Mouse (Mus musculus) testis, postnatal 10 days (tissue): ENCODE results near the gene 4930505A04Rik.
A peak's percentile ranks its signal among the peaks of the same experiment; 100 is the strongest.
"Not testable (repeated sequence)": the region's sequence is repeated elsewhere in the genome, so short reads cannot be mapped to it uniquely, and the experiment has no call there.

Experiments
- DNase-seq: peaks from one replicate; pipeline ENCODE4 v3.0.0; 2021; ENCODE audit warnings: low spot score

Gene 4930505A04Rik

GRCm38 (mm10) chr11:30471751-30472593 lies at the start of gene 4930505A04Rik:
4930505A04Rik (minus strand) TSS chr11:30471827.
- peak; percentile 87 for DNase-seq

DNA sequence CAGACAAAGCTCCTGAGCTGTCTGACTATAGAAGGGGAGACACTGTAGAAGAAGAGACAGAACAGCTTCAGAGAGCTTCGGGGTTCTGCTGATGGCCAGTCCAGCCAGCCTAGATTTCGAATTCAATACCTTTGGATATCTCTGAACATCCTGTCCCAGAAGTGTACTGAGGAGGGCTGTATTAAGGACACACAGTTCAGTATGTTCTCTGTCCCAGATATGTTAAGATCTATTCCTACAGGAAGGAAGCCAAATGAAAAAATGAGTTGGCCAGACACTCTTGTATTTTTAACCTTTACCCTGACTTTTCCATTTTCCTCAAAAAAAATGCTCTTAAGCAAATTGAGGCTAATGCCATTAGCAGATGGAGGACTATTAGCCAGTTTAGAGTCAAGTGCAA lies 45.5 kb upstream of the 4930505A04Rik start:
- DNase-seq: no peak

DNA sequence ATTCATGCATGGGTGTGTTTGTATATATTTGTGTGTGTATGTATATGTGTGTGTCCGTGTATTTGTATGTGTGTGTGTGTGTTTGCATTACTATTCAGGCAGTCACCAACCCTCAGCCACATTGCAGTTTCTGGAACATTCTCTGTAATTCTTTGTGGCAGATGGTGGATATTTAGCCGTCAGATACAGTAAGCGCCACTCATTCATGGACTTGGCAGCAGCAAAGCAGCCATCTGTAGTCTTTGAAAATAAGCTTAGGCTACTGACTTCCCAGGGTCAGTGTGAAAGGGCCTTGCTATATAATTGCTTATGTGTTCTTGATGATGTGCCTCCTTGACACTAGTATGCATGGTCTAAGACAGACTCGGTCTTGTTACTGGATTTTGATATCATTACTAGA lies 36.6 kb upstream of the 4930505A04Rik start:
- DNase-seq: no peak

DNA sequence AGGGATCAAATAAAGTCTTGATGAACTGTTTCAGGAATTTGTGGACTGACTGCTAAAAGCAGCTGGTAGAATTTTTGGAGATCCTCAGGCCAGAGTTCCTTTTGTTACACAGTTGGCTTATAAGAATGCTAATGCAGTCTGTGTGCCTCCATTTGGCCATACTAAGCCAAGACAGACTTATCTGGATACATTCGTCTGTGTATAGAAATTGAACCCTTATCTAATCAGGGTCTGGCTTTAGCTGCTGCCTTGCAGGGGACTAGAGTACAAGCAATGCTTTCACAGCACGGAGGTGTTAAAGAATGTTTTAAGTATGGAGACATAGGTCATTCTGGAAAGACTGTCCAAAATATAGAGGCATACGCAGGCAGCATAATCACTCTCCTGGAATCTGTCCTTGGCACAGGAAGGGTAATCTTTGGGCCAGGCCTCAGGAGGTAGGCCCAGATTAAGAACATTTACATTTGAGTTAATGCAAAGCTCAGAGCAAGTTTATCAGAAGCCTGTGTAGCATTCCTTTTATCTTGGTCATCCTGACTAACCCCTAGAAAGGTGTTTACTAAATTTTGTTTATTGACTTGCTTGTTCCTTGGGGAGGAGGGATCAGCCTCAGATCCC lies 27.2 kb upstream of the 4930505A04Rik start:
- DNase-seq: no peak

- DNase-seq: no peak
Observed at GRCm38 (mm10) chr11:30497151-30497550, 25.5 kb upstream of the 4930505A04Rik start.

DNA sequence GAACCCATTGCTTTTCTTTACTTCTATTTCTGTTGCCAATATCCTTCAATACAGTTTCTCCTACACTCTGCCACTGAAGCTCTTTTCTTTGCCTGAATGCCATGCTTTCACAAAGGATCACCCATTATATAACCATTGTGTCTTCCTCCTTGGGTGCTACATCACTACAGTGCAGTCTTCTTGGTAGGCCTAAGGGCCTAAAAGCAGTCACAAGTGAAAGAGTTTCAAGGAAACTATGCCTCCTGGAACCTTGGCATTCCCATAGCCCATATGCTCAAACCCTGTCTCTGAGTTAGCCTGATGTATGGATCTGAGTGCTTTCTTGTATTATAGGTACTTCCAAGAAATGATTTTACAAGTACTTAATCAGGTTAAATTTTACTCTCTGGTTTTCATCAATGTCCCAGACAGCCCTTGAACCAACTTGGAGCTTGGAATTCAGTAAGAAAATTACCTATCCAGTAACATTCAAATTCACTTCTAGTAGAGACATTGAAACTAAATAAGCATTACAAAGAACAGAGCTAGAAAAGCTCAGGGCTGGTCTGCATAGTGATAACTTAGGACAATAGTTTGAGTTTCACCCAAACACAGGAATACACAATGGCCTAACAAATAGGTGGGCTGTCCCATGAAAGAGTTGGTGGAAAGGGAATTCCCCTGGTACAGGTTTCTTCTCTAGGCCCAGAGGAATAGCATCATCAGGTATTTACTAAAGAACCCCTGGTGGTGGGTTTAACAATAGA lies 20.1 kb upstream of the 4930505A04Rik start:
- no peak for DNase-seq

GRCm38 (mm10) chr11:30488183-30488582 lies 16.6 kb upstream of the 4930505A04Rik start:
- DNase-seq: no peak

DNA sequence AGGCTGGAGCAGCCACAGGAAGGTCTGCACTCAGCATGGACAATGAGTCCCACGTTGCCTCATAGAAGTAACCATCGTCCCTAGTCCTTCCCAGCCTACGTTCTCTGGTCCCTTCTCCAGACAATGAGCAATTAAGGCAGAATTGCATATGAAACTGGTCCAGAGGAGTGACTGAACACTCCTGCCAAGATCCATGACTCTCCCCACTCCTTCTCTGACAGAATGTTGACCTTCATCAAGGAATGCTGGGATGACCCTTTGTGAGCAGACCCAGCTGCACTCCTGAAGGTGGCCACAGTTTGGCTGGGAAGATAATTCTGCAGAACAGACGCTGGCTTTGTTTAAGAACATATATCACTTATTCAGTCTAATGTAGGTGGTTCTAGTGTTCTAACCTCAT lies 11.7 kb upstream of the 4930505A04Rik start:
- no peak for DNase-seq

- no peak for DNase-seq
Observed at GRCm38 (mm10) chr11:30471187-30471586, 440 bp downstream of the 4930505A04Rik start.

DNA sequence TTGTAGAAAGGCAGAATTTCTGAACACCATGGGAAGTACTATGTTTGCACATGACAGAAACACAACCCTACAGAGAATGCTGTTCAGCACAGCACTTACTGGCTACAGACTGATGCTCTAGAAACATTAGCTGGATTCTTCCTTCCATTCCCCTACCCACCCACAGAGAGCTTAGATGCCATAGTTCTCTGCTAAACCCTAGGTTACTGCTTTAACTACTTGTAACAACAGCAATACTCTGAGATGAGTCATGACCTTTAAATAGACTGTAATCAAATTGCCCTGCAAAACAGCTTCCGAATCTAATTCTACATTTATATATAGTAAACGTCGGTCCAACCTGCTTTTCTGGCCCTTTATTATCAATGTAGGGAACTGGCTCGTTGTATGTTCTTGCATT lies 17.3 kb downstream of the 4930505A04Rik start:
- DNase-seq: no peak

- DNase-seq: no peak
Observed at GRCm38 (mm10) chr11:30448126-30448525, 23.5 kb downstream of the 4930505A04Rik start.

- DNase-seq: no peak
Observed at GRCm38 (mm10) chr11:30447561-30447960, 24.1 kb downstream of the 4930505A04Rik start.

- not testable (repeated sequence) for DNase-seq
Observed at GRCm38 (mm10) chr11:30444192-30444905, 27.3 kb downstream of the 4930505A04Rik start.

DNA sequence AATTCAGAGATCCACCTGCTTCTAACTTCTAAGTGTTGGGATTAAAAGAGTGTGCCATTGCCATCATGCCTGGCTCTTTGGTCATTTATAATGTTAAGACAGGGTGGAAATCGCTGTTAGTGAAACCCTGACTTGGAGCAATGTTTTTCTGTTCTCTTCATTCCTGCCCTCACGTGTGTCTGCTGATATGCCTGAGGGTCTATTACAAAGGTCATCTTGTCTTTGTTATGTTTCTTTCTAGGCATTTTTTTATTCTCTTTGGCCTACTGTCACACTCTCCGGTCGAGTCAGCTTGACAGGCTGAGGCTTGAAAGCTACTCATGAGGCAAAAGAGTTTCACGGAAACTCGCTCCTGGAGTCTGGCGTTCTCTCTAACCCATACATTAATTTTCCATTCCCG lies 27.9 kb downstream of the 4930505A04Rik start:
- no peak for DNase-seq

DNA sequence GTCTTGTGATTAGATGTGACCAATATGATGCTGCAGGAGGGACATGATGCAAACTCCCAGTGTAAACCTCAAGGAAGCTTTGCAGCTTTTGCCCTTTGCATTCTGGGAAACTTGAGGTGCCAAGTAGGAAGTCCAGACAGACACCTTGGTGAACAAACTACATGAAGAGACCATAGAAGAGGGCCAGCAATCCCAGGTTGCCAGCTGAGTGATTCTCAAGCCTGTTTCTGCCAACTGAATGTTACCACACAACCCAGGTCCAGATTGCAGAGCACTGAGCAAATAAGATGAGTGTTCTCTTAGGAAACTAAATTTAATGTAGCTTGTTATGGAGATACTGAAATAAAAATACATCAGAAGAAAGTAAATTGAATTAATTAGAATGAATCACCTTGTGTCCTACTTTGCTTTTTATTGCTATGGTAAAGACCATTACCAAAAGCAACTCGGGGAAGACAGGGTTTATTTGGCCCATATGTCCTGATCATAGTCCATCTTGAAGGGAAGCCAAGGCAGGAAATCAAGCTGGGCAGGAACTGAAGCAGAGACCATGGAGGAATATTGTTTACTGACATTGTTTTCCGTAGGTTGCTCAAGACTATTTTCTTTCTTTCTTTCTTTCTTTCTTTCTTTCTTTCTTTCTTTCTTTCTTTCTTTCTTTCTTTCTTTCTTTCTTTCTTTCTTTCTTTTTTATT lies 38.2 kb downstream of the 4930505A04Rik start:
- no peak for DNase-seq

DNA sequence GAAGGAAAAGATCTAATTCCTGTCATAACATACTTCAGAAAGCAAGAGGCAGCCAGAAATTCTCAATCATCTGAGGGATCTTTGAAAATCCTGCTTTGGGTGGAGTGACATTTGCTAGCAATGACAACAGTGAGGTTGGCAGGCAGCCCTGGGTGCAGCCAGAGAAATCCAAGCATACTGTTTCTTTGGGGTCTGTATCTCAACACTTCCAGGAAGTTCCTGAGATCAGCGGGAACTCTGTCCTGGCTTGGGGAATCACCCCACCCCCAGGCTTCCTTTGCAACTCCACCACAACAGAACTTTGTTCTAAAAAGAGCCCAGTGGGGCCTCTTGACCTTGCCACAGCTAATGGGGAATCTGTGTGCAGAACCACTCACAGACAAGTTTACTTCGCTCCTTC lies 66.0 kb downstream of the 4930505A04Rik start:
- DNase-seq: peak; percentile 45

DNA sequence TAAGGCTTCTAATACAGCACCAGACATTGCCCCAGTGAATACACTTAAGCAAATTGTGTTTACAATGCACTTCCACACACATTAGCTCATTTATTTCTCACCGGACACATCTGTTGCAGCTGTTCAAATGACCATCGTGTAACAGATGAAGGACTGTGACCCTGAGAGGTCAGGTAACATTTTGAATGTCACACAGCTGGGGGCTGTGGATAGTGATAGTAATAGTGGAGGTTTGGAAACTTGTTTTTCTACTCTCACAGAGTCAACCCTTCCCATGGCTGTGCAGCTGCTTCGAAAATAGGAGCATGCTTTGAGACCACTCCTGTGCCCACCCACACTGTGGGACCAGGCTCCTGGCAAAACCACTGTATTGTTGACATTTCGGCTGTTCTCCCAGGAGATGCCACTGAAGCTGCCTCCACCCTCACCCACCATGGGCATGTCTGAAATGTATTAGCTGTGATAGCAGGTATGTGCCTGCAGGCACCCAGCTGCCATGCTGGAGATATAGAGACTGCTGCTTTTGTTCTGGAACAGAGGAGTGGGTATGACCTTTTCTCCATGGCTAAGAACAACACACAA lies 66.9 kb downstream of the 4930505A04Rik start:
- no peak for DNase-seq

GRCm38 (mm10) chr11:30394351-30394750 lies 77.3 kb downstream of the 4930505A04Rik start:
- no peak for DNase-seq

GRCm38 (mm10) chr11:30383076-30383475 lies 88.6 kb downstream of the 4930505A04Rik start:
- no peak for DNase-seq
